Mouse (Mus musculus): ENCODE measurements around the gene Bcas3.

Gene Bcas3

DNA sequence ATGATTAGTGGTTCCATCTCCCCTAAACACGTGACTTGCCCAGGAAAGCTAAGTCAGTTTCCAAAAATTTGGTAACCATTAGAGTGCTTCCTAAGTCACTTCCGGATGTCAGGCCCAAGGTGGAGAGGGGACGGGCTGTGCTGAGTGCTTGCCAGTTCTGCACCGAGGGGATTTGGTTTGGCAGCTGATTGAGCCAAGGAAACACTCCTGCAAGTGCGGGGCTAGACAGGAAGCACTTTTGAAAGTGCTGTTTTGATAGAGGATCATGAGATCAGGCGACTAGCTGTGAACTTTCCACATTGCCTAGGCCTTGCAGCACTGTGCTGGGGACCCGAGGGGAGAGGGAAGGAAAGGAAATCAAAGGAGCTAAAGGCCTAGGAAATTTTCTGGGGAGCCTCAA, 262.5 kb downstream of the Bcas3 start:
- DNase-seq (ENCODE audit: low read depth, low spot score): no peak

DNA sequence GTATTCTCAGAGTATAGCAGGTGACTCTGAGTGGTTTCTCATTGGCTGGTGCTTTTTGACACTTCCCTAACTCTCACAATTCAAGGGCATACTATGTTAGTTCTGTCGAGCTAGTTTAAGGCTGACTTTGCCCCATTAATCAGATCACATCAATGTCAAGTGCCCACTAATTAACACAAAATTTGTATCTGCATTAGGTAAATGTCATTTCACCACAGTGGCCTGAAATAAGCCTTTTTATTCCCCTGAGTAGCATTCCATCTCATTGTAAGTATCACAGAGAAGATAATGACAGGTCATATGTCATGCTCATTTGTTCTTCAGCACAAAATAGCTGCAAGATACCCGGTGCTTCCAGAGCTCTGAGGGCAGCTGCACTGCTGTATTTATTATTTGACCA, 268.5 kb downstream of the Bcas3 start:
- DNase-seq (ENCODE audit: low read depth, low spot score): no peak

DNA sequence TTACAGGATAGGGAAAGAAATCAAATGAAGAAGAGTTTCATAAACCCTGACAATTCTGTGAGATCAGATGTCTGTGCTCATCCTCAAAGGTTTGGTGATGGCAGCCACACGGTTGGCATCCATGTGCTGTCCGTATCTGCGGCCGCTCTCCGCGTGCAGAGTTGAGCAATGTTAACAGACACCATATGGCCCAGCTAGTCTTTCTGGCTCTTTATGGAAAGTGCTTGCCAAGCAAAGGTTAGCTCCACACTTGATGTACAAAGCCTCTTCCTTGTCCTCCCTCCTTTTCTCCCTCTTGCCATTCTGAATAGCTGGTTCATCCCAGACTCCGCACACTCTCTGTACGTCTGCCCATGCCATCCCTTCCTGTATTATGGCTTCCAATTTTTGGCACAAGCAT, 269.0 kb downstream of the Bcas3 start:
- no peak for DNase-seq (ENCODE audit: low read depth, low spot score)

DNA sequence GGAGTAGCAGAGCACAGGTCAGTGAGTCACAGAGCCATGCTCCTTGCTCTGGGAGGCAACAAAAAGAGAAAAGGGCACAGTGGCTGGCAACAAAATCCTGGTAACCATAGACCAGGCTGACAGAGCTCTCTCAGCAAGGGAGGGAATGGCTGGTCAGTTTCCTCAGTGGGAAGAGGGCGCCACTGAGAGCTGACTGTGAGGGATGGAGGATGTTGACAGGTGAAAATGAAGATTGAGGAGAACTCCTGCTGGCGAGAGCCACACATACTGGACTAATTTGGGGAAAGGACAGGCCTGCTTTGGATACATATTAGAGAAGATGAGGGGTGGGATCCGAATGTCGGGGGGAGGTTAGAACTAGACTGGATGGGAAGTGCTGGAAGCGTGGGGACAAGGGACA, 272.2 kb downstream of the Bcas3 start:
- no peak for DNase-seq (ENCODE audit: low read depth, low spot score)

DNA sequence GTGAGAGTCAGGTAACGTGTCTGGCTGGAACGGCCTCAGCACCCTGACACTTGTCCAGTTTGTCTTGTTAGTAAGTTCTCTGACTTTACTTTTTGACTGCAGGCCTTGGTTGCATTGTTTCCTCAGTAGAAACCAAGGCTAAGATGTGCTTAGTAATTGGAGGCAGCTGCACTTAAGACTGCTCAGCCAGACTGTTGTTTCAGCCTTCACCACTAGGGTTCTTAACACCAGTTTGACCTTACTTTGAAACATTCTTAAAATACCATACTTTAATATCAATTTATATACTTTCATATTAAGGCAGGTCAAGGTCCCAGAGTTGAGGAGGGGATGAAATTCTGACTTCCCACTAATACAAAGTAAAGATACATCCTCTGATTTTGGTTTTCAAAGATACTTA, 273.9 kb downstream of the Bcas3 start:
- no peak for DNase-seq (ENCODE audit: low read depth, low spot score)

DNA sequence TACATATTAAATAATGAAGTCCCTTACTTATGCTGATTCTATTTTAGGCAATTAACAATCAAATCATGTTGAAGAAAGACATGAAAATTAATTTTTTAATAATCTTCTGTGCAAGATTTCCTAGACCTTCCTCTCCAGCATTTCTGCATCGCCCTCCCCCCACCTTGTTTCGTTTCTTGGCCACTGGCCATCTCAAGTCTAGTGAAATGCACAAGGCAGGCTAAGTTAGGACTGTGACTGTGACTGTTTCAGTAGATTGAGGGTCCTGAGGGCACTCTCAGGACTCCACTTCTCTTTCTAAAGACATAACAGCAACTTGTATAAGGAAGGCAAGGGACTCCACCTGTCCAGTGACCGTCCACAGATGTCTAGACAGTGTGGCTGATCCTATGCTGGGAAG, 274.4 kb downstream of the Bcas3 start:
- DNase-seq (ENCODE audit: low read depth, low spot score): no peak

DNA sequence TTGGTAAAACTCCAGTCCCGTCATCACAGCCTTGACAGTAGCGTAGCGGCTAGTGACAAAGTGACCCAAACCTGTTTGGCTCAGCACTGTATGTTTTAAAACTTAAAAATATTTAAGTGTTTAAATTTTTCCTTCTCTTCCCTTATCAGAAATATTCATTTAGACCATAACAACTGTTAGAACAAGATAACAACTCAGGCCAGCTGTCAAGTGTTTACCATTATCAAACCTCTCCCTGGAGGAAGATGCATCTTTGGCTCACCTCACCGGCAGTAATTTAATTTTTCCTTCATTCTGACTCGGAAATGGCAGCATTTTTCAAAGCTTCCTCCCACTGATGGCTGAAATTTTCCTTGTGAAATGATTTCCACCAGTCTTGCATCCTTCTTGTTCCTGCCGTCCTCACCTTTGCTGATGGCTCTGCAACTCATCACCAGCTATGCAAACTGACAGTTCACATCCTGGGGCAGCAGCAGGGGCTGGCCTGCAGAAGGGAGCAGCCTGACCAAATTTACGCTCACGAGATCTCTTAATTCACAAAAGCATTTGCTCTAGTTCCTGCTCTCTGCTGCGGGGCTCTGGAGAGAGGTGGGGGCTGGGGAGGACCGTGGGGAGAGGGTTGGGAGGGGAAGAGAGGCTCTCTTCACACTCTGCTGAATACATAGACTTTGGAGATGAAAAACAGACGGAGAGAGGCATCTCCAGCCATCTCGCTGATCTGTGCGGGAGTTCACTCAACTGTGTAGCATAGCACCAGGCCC, 275.5 kb downstream of the Bcas3 start:
- no peak for DNase-seq (ENCODE audit: low read depth, low spot score)

DNA sequence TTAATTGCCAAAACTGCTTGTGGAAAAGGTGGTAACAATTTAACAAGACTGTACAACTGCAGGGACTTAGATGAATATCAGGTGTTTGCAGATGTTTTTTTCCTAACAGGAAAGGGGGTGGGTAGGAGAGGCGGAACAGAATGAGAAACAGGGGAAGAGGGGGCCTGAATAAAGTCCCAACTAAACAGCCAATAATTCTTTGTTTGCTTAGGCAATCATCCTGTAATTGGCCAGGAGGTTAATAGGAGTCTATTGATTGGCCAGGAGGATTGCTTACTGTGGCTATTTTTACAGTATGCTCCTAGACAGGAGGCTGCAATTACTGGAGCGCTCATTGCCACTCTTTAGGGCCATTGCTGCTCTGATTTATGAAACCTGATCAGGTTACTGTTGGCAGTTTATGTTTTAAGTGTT, 279.6 kb downstream of the Bcas3 start:
- DNase-seq (ENCODE audit: low read depth, low spot score): no peak

DNA sequence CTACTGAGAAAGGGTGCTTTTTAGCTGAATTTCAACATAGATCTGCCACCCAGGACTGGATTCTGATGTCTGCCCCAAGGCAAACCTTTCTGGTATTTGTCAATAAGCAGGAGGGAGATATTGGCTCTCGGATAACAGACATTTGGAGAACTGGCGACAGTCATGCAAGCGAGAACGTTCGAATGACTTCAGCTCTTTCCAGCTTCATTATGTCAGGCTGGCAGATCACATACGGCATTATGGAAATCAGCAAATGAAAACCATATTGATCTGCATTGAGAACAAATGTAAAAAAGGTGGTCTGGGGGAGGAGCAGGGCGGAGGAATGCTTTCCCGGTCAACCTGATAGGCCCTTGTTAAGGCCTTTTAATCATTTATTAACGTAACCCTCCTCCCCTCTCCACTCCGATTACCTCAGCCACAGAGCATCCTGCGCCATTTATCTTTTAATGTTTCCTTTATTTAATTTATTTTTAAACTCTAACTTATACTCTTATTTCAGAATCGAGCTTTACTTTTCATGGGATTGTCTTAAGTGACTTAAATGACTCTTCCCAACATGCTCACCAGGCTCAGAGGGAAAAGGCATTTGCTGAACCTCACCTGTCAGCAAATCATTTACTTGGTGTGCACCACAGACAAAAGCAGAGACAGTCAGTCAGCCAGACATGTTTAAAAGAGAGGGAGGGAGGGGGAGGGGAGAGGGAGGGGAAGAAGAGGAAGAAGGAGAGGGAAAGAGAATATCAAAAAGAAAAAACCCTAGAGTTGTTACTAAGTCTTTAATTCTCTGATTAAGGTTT, 285.9 kb downstream of the Bcas3 start:
- DNase-seq (ENCODE audit: low read depth, low spot score): no peak

DNA sequence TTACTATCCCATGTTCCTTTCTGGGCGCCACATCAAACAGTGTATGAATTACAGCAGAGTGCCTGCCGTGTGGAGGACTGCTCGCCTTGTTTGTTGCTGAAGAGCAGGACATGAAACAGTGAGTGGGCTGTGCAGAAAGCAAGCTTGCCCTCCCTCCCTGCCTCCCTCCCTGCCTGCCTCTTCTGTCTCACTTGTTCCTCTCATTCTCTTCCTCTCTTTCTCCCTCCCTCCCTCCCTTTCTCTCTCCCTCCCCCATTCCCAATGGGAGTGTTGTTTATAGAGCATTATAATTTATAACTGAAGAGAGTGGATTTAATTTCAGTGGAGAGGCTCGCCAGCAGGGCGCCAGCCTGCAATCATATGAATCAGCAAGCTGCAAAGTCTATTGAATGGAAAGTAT, 287.7 kb downstream of the Bcas3 start:
- DNase-seq (ENCODE audit: low read depth, low spot score): no peak

DNA sequence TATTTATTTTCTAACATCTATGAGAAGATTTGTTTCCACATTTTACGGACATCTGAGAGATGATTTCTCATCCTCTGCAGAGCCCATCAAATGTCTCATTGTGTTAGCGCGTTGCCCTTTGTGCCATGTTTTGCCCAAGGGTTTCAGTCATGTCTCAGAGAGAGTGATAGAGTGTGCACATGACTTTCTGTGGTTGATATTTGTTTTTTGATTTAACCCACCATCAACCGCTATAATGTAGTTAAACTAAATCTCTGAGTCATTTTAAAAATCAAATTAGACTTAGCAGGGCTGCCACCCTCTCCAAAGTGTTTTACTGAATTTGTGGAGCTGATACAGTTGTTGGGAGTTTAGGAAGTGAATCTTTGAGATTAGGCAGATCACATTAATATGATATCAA, 288.5 kb downstream of the Bcas3 start:
- no peak for DNase-seq (ENCODE audit: low read depth, low spot score)

DNA sequence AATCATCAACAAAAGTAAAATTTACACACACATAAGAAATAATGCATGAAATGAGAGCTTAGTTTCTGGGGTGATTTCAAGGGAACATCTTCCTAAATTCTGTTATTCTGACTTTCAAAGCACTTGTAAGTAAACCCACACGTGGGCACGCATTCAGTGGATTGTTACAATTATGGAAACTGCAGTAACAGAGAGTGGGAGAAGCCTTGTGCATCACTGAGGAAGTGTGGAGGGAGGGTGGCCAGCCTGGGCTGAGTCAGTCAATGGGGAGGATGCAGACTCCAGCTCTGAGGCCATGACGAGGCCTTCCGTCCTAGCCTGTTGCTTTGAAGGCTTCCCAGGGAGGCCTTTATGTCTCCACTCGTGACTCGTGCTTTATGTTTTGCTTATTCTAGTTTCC, 289.6 kb downstream of the Bcas3 start:
- DNase-seq (ENCODE audit: low read depth, low spot score): no peak

DNA sequence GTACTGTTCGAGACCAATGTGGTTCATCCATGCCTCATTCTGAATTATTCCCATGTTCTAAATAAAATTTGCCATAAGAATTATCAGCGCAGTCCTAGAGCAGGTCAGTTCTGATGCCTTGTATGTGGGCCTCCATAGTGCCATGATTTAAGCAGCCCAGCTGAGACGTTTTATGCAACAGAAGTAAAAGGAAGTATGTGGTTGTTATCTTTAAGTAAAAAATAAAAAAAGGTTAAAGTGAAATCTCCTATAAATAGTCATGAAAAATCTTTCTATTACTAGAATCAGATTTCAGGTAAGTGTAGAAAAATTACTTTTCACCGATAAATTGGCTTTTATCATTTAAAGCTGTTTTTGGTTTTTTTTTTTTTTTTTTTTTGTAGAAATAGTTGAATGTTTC, 290.1 kb downstream of the Bcas3 start:
- no peak for DNase-seq (ENCODE audit: low read depth, low spot score)

DNA sequence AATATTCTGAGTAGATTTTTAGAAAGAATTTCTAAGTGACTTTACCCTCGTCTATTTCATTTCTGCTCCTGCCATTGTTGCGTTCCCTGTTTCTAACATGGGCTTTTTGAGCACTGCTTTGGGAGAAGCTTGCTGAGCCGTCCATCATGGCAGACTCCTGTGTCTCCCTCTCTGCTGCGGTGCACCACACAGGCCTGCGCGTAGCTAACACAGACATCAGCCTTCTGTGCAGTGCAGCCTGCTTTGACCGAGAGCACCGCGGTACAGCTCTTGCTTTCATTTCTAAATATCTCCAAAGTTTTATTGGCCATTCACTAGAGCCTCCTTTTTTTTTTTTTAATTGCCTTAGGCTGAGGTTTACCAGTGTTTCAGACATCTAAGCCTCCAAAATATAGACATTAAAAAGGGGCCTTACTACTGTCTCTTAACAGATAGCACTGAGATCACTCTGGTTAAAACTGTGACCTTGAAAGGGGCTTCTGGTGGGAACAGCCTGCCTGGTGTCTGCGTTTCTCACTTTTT, 290.6 kb downstream of the Bcas3 start:
- DNase-seq (ENCODE audit: low read depth, low spot score): no peak

DNA sequence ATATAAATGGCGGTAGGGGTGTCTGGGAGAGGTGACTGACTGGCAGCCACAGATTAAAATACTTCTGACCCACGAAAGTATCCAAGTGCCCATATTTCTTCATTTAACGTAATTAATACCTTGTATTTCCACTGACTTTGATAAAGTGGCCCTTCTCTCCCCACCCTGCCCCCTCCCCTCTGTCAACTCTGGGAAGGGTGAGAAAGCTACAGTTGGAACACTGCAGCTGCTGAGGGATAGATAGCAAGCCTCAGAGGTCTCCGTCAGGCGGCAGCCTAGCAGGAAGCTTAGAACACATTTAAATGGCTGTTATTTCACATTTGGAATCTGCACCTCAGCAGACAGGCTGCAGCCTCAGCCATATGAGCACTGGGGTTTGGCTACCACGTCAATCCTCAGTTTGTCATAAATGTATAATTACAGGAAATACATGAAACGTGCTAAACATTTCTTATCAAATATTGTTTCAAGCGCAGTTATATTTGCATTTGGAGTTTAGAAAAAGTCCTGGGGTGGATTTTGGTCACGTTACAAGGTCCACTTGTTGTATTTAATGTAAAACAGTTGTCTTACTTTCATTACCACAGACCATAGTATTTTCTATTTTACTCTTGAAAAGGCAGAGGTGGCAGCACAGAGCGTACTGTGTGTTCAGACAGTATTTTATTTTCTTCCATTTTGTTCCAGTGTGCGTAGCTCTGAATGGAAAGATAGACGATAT, 291.2 kb downstream of the Bcas3 start:
- no peak for DNase-seq (ENCODE audit: low read depth, low spot score)

DNA sequence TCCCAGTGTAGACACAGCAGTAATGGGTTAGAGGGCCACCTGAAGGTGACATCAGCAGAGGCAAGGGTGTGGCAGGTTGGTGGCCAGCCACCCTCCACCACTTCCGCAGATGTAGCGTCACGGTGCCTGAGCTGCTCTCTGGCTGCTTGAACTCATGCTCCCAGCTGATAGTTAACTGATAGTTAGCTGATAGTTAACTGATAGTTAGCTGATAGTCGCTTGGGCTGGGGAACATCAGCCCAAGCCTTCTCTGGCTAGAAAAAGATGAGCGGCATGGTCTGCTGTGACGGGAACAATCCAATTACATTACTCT, 291.7 kb downstream of the Bcas3 start:
- DNase-seq (ENCODE audit: low read depth, low spot score): no peak

DNA sequence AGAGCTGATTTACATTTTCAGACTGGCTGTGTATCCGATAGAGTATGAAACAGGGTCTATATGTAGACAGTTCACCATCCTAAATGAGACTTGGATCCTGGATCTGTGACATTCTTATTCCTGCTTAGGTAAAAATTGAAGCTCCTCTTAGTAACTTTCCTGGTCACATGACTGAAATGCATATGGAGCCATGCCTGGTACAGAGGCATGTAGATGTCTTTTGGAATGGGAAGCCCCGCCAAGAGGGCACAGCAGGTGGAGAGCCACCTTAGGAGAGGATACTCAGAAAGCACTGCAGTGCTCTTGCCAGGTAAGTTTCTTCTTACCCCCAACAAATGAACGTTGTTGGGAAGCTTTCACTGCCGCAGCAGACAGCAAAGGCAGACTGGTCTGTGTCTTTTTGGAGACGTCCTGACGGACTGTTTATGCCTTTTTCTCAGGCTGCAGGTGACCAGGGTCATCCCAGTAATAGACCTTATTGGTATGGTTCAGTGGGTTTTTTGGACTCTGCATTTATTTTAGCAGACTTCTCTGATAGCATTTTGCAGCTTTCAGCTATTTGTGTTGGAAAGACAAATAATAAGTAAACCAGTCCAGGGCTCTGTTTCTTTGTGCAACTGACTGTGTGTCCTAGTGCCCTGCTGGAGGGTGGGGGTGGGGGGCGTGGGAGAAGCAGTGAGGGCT, 292.3 kb downstream of the Bcas3 start:
- no peak for DNase-seq (ENCODE audit: low read depth, low spot score)

DNA sequence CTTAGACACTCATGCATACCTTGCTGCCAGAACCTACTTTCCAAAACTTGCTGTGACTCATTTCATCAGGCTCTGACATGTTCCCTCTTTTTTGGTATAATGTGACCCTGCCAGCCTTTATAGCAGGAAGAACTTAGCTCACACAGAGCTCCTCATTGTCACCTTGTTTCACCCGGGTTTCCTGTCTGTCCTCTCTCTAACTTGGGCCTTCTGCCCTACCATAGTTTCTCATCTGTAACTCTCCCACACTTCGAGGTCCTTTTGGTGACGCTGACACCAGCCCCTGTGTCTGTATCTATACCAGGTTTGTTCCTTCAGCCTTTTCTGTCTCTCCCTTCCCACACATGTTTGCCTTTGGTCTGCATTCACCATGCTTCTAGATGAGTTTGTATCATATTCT, 295.9 kb downstream of the Bcas3 start:
- no peak for DNase-seq (ENCODE audit: low read depth, low spot score)

DNA sequence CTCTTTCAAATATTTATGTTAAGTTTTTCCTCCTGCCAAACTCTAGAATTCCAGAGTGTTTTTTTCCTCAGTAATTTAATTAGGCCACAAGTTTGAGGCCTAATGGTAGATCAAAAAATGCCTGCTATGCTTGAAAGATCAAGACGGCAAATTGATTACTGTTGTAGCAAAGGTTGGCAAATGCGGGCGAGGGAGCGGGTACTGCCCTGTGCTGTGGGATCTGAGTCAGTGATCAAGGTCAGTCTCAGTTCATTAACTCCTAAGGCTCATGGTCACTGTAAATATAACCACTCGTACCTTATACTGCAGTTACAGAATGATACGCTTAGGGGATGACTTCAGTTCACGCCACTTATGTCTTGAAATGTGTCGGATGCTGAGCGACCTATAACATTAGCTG, 296.4 kb downstream of the Bcas3 start:
- no peak for DNase-seq (ENCODE audit: low read depth, low spot score)

DNA sequence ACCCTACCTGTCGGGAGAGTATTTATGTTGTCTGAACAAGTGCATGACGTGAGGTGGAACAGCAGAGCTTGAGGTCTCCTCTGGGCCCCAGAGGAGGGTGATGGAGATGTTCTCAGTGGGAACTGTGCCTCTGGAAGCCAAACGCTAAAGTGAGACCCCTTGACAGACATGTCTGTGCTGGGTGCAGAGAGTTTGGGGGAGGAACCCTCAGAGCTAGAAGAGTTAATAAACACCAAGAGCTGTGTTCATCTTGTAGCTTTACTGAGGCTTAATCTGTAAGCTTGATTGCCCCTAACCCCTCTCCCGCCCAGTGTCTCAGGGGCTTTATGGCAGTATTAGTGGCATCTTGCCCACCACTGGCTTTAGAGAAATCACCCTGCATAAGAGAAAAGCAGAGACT, 304.5 kb downstream of the Bcas3 start:
- DNase-seq (ENCODE audit: low read depth, low spot score): no peak

DNA sequence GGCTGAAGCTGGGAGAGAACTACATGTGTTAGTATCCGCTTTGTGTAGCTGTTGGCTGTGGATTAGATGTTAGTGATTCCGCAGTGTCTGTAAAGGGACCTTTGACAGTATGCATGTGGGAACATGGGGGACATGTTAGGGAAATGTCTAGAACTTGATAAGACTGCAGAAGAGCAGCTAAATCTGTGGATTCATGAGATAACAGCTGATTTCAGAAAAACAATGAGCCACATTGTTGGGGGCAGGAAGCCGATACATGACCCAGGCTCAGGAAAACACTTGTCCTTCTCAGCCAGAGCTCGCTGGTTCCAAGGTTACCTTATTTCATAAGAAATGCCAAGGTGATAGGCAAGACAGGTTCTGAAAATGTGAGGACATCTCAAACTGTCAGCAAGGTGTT, 307.3 kb downstream of the Bcas3 start:
- no peak for DNase-seq (ENCODE audit: low read depth, low spot score)

DNA sequence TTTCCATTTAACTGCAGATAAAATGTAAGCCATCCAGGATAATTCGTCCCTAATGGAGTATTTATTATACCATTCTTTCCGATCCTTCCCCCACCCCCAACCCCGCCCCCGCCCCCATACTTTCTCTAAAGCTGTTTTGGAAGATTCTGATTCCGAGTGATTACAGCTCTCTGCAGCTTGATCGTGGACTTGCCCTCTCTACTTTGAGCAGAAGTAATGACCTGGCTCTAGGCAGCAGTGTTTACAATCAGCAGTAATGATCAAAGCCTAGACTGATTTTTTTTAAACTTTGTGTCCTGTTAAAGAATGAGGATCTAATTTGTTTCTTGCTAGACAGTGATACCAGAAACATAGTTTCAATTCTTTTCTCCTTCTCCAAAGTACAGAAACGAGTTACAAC, 314.2 kb downstream of the Bcas3 start:
- no peak for DNase-seq (ENCODE audit: low read depth, low spot score)
